Mouse (Mus musculus): ENCODE results near the gene Gcdh. TPM values are rescaled to one million over a fixed set of nuclear protein-coding genes. Genes with fewer than 3 reads are reported as not detected.

The Gcdh gene
- polyA plus RNA-seq, 1 experiment from 2014 or later, result 51.8 TPM

DNA sequence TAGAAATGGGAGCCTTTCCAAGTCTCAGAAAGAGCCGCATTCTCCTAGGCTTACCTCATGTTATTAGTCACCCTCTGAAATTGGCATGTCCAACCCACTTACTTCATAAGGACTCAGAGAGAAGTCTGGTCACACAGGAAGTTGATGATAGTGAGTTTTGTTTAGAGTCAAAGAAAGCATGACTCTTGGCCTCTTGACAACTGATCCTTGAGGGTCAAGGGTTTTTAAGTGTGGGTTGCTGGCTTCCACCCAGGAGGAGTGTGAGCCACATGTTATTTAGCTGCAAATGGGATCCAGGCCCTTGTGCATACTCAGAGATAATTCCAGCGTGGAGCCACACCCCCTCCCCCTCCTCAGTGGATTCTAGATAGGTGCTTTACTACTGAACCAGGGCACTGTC, 27.9 kb upstream of the Gcdh start:
- no peaks in the 10 kb centered on the region for H3K9me3 ChIP-seq
- 79% methylated on average over 2 of the region's 2 CpGs for WGBS
- no peak for DNase-seq (ENCODE audit: low spot score)
- no peak overlapping the region for H3K4me3 ChIP-seq
- peaks cover 53% of the 10 kb centered on the region for H3K27me3 ChIP-seq (replicated peaks; ENCODE audit: low read depth, poor library complexity, severe bottlenecking)
- no peak overlapping the region for H3K27ac ChIP-seq (replicated peaks)
- 0 out of 2 replicates have a peak, but pooled peaks cover under 1% of the 10 kb centered on the region for H3K36me3 ChIP-seq (replicated peaks)
- peaks cover 6% of the 10 kb centered on the region; the same call in 1 of the 2 replicates for H3K4me1 ChIP-seq

DNA sequence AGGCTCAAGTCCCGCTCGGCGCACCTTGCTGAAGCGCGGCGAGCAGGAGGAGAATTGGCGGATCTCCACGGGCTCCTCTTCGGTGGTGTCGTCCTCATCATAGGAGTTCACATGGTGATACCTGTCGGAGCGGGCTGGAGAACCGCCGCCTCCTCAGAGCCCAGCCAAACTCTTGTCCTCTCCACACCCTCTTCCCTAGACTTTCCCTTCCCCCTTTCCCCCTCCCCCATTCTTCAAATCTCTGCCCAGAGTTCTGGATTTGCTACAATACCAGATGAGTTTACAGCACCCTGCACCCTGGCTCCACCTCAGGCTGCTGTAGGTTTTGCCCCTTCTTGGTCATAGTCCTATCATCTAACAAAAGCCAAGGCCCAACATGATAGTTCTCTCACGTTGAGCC, 24.9 kb upstream of the Gcdh start:
- DNase-seq (ENCODE audit: low spot score), result no peak
- WGBS, result 94% methylated on average over 15 of the region's 15 CpGs
- H3K36me3 ChIP-seq (replicated peaks), result peaks cover 7% of the 10 kb centered on the region
- H3K4me1 ChIP-seq, result peaks cover 7% of the 10 kb centered on the region; the same call in 1 of the 2 replicates
- H3K4me3 ChIP-seq, result no peak overlapping the region
- H3K27me3 ChIP-seq (replicated peaks; ENCODE audit: low read depth, poor library complexity, severe bottlenecking), result peaks cover 70% of the 10 kb centered on the region
- peaks cover 6% of the 10 kb centered on the region; the same call in 1 of the 2 replicates for H3K9me3 ChIP-seq
- H3K27ac ChIP-seq (replicated peaks), result no peak overlapping the region

DNA sequence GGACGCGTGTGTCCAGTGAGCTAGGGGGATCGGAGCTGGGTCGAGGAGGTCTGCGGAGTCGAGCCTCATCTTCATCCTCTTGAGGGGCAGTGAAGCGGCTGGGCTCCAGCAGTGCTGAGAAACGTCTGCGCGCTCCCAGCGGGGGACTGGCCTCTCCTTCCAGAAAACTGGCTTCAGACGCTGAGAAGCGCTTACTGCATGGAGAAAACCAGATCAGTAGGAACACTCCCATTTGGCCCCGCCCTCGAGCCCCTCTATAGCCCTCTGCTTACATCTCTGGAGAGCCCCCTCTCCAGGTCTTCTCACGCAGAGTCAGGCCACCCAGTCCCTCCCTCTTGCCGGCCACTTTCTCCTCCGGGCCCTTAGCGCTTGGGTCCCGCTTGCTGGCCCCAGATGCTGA, 24.1 kb upstream of the Gcdh start:
- H3K27ac ChIP-seq (replicated peaks), result no peak overlapping the region
- H3K27me3 ChIP-seq (replicated peaks; ENCODE audit: low read depth, poor library complexity, severe bottlenecking), result peaks cover 77% of the 10 kb centered on the region
- peaks cover 7% of the 10 kb centered on the region for H3K36me3 ChIP-seq (replicated peaks)
- H3K4me1 ChIP-seq, result peaks cover 16% of the 10 kb centered on the region
- peaks cover 6% of the 10 kb centered on the region; the same call in 1 of the 2 replicates for H3K9me3 ChIP-seq
- 26% methylated on average over 20 of the region's 20 CpGs for WGBS
- H3K4me3 ChIP-seq, result no peak overlapping the region; the same call in 1 of the 2 replicates
- no peak for DNase-seq (ENCODE audit: low spot score)

DNA sequence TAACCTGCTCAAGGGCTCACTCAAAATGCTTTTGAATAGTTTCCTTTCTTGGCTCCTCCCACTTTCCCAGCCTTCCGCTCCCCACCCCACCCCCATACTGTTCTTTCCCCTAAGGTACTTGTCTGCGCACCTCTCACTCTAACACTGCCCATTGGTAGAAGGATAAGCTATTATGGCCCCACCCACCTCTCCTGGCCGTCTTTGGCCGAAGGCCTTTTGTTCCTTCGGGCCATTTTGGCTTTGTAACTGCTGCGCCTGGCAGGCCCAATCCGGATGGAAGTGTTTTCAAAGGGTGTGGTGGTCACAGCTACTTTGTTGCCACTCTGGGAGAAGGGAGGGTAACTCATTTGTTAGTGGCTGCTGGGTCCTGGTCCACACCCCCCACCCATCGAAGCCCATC, 21.5 kb upstream of the Gcdh start:
- Histone ChIP-seq H3K9me3 (peaks cover 6% of the 10 kb centered on the region; the same call in 1 of the 2 replicates), H3K36me3 (replicated peaks) (peaks cover 15% of the 10 kb centered on the region), H3K27ac (replicated peaks) (no peak overlapping the region), H3K4me1 (peaks cover 24% of the 10 kb centered on the region), H3K27me3 (replicated peaks; ENCODE audit: low read depth, poor library complexity, severe bottlenecking) (peaks cover 100% of the 10 kb centered on the region), H3K4me3 (no peak overlapping the region)
- no peak for DNase-seq (ENCODE audit: low spot score)
- WGBS, result 88% methylated on average over 8 of the region's 8 CpGs

DNA sequence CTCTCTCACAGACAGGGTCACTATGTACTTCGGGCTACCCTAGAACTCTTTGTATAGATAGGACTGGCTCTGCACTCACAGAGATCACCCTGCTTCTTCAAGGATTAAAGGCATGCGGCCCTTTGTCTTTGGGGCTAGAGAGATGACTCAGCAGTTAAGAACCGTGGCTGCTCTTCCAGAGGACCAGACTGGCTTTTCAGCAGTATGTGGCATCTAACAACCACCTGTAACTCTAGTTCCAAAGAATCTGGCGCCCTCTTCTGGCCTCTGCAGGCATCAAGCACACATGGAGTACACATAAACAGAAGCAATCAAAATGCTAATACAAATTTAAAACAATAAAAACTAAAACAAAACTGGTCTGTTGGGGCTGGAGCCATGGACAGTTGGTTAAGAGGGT, 20.2 kb upstream of the Gcdh start:
- 34% methylated on average over 4 of the region's 4 CpGs for WGBS
- Histone ChIP-seq H3K9me3 (peaks cover 6% of the 10 kb centered on the region; the same call in 1 of the 2 replicates), H3K27ac (replicated peaks) (no peak overlapping the region), H3K36me3 (replicated peaks) (peaks cover 15% of the 10 kb centered on the region), H3K4me1 (peaks cover 37% of the 10 kb centered on the region), H3K27me3 (replicated peaks; ENCODE audit: low read depth, poor library complexity, severe bottlenecking) (peaks cover 100% of the 10 kb centered on the region), H3K4me3 (peak overlapping the region; percentile 61; the same call in 1 of the 2 replicates)
- DNase-seq (ENCODE audit: low spot score), result peak; percentile 48

DNA sequence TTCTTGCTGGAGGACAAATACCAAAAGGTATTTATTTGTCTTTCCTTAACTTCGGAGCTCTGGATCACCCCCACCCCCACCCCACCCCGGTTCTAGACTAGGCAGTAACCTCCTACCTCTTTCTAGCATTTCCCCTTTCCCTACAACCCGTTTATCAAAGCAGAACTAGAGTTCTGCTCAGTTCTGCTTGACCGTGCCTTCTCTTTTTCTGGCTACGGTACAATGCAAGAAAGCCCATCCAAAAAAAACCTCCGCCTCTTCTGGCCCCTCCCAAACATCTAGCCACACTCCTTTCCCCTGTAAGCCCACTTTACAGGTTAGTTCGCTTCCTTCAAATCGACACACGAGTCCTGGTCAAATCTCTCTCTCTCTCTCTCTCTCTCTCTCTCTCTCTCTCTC, 19.8 kb upstream of the Gcdh start:
- no peak for DNase-seq (ENCODE audit: low spot score)
- peaks cover 99% of the 10 kb centered on the region for H3K27me3 ChIP-seq (replicated peaks; ENCODE audit: low read depth, poor library complexity, severe bottlenecking)
- peak overlapping the region; percentile 61 for H3K4me3 ChIP-seq
- peaks cover 15% of the 10 kb centered on the region for H3K36me3 ChIP-seq (replicated peaks)
- peak overlapping the region; percentile 30; the same call in 1 of the 2 replicates for H3K27ac ChIP-seq (replicated peaks)
- 18% methylated on average over 9 of the region's 9 CpGs for WGBS
- H3K4me1 ChIP-seq, result peaks cover 41% of the 10 kb centered on the region
- H3K9me3 ChIP-seq, result peaks cover 6% of the 10 kb centered on the region; the same call in 1 of the 2 replicates

DNA sequence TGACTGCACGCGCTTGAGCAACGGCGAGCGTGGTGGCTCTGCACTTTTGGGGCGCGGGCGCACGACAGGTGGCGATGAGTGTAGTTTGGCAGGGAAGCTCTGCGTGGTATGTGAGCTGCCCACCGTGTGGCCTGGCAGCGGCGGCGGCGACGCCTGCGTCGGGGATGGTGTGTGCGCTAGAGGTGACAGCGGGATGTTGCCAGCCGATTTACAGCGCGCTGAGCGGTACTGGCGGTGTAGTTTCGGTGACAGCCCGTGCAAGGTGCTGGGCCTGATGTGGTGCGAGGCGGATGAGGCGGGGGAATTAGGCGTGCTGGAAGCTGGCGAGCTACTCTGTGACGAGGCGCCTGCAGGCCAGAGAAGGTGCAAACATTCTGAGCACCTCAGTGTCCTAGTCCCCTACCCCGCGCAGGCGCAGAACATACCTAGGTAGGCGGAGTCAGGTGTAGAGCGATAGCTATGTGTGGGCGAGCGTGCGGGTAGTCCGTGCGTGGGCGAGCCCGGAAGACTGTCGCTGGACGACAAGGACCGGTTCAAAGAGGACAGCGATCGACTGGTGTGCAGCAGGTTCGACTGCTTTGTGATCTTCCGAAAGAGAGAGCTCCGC, 19.3 kb upstream of the Gcdh start:
- peaks cover 94% of the 10 kb centered on the region for H3K27me3 ChIP-seq (replicated peaks; ENCODE audit: low read depth, poor library complexity, severe bottlenecking)
- 1% methylated on average over 55 of the region's 55 CpGs for WGBS
- H3K4me3 ChIP-seq, result peak overlapping the region; percentile 61
- H3K27ac ChIP-seq (replicated peaks), result peak overlapping the region; percentile 30
- H3K4me1 ChIP-seq, result peaks cover 43% of the 10 kb centered on the region
- peaks cover 15% of the 10 kb centered on the region for H3K36me3 ChIP-seq (replicated peaks)
- peak; percentile 78 for DNase-seq (ENCODE audit: low spot score)
- H3K9me3 ChIP-seq, result peaks cover 6% of the 10 kb centered on the region; the same call in 1 of the 2 replicates

DNA sequence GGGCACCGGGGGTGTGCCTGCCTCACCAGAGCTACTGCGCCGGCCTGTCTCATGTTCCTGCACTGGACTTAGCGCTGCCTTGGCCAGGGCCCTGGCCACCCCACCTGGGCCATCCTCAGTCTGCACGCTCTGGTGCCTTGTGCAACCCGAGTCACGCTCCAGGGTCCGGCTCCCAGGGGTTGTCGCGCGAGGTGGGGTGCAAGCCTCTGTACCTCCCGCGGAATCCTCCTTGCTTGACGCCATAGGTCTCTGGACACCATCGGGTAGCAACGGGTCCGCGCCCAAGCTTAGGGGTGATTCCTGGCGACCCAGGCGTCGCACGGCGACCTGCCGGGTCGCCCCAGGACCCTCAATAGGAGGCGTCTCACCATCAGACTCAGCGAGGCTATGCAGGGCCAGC, 18.7 kb upstream of the Gcdh start:
- Histone ChIP-seq H3K9me3 (peaks cover 6% of the 10 kb centered on the region; the same call in 1 of the 2 replicates), H3K4me3 (peak overlapping the region; percentile 61), H3K27me3 (replicated peaks; ENCODE audit: low read depth, poor library complexity, severe bottlenecking) (peaks cover 88% of the 10 kb centered on the region), H3K27ac (replicated peaks) (no peak overlapping the region), H3K36me3 (replicated peaks) (peaks cover 15% of the 10 kb centered on the region), H3K4me1 (peaks cover 37% of the 10 kb centered on the region)
- DNase-seq (ENCODE audit: low spot score), result no peak
- 22% methylated on average over 27 of the region's 27 CpGs for WGBS

DNA sequence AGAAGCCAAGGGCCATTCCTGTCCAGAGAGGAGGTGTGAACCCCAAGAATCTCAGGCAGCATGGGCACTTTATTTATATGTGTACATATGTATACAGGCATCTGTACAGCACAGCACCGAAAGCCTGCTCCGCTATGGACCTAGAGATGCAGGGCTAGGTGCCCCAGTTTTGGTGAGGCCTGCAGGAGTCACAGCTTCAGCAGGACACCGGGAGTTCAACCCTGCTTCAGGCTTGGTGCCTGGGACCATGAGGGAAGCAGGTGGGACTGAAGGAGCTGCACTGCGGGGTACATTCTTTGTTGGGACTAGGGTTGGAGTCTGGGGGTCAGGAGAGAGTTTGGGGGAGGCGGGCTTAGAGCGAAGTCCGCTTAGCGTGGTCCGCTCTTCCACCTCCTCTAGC, 18.1 kb upstream of the Gcdh start:
- Histone ChIP-seq H3K9me3 (peaks cover 6% of the 10 kb centered on the region; the same call in 1 of the 2 replicates), H3K4me3 (no peak overlapping the region)

DNA sequence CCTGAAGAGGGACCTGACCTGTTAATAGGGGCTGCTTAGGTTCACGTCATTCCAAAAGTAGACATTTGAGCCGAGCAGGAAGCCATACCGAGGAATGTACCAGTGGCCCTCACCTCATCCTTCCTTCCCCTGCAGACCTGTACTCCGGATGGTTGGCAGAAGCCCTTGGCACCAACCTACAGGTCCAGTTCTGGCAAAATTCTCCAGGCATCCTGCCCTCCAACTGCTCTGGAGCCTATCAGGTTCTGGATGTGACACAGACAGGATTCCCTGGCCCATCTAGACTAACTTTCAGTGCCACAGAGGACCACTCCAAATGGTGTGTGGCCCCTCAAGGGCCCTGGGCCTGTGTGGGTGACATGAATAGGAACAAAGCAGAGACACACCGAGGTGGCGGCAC, 16.8 kb upstream of the Gcdh start:
- Histone ChIP-seq H3K36me3 (replicated peaks) (peaks cover 12% of the 10 kb centered on the region), H3K4me1 (peaks cover 37% of the 10 kb centered on the region), H3K27me3 (replicated peaks; ENCODE audit: low read depth, poor library complexity, severe bottlenecking) (peaks cover 70% of the 10 kb centered on the region), H3K9me3 (peaks cover 6% of the 10 kb centered on the region; the same call in 1 of the 2 replicates), H3K27ac (replicated peaks) (no peak overlapping the region), H3K4me3 (no peak overlapping the region)
- no peak for DNase-seq (ENCODE audit: low spot score)
- WGBS, result 83% methylated on average over 6 of the region's 6 CpGs

More for the DNA sequence above, 18.1 kb upstream of the Gcdh start:
- Histone ChIP-seq H3K27ac (replicated peaks) (no peak overlapping the region), H3K27me3 (replicated peaks; ENCODE audit: low read depth, poor library complexity, severe bottlenecking) (peaks cover 83% of the 10 kb centered on the region), H3K36me3 (replicated peaks) (peaks cover 15% of the 10 kb centered on the region), H3K4me1 (peaks cover 37% of the 10 kb centered on the region)
- DNase-seq (ENCODE audit: low spot score), result no peak
- WGBS, result 80% methylated on average over 9 of the region's 9 CpGs

DNA sequence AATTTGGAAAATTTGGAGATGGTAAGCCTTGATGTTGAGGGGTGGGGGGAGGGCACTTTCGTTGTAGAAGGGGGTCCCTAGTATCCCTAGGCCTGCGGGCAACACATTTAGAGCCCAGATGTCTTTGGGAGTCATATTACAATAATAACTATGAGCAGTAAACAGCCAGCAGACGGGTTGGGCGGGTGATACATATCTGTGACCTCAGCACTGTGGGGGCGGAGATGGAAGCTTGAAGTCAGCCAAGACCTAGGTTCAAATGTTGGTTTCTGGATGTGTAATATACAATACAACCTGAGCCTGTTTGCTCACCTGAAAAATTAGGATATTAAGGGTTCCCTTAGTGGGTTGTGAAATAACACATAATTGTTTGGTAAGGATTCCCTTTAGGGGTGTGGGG, 16.2 kb upstream of the Gcdh start:
- WGBS, result 70% methylated on average over 5 of the region's 5 CpGs
- H3K4me3 ChIP-seq, result no peak overlapping the region
- H3K9me3 ChIP-seq, result peaks cover 6% of the 10 kb centered on the region; the same call in 1 of the 2 replicates
- no peak for DNase-seq (ENCODE audit: low spot score)
- H3K36me3 ChIP-seq (replicated peaks), result peaks cover 8% of the 10 kb centered on the region; the same call in 1 of the 2 replicates
- peaks cover 37% of the 10 kb centered on the region for H3K4me1 ChIP-seq
- H3K27ac ChIP-seq (replicated peaks), result no peak overlapping the region
- peaks cover 70% of the 10 kb centered on the region for H3K27me3 ChIP-seq (replicated peaks; ENCODE audit: low read depth, poor library complexity, severe bottlenecking)

DNA sequence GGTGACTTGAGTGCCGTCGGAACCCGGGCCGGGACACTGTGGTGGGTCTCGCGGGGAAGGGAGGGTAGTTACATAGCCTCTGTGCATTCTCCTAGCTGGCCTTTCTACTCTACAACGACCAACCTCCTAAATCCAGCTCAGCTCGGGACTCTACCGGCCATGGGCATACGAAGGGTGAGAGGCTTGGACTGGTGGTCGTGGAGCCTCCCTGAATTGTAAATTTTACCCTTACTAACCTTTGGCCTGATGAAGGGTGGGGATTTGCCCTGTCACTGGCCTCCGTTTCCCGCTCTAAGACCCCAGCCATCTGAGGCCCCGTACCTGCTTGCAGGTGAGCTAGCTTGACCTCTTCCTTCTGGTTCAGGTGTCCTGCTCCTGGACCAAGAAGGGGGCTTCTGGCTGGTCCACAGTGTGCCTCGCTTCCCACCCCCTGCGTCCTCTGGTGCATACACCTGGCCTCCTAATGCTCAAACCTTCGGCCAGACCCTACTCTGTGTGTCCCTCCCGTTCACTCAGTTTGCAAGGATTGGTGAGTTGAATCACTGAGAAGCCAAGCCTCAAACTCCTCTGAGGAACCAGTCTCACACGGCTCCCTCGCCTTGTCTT, 15.5 kb upstream of the Gcdh start:
- Histone ChIP-seq H3K9me3 (peaks cover 5% of the 10 kb centered on the region; the same call in 1 of the 2 replicates), H3K4me3 (peak overlapping the region; percentile 69), H3K27ac (replicated peaks) (peak overlapping the region; percentile 80; the same call in 1 of the 2 replicates), H3K4me1 (peaks cover 37% of the 10 kb centered on the region), H3K27me3 (replicated peaks; ENCODE audit: low read depth, poor library complexity, severe bottlenecking) (peaks cover 70% of the 10 kb centered on the region), H3K36me3 (replicated peaks) (peaks cover 8% of the 10 kb centered on the region; the same call in 1 of the 2 replicates)
- 46% methylated on average over 20 of the region's 20 CpGs for WGBS
- DNase-seq (ENCODE audit: low spot score), result no peak

Measured in embryonic facial prominence, embryonic 10.5 days (tissue).